ENCODE assay signal across 14 mouse cellular contexts in genomic region chr4:22188141-22189006, GRCm38 (mm10).
DNase-seq lines count a peak whose midpoint lies in the region; ATAC-seq and TF ChIP-seq lines count a peak whose summit lies in the region.
"Had no signal": no experiment of that assay in that cellular context is flagged by ENCODE, and none has a peak within 500 bp of the region (broad histone marks: within the 10 kb centered on the region; RNA-seq: fewer than 3 reads in every experiment).

No protein-coding gene starts in this region.

- peak; percentile 71 for DNase-seq in midbrain, embryonic 14.5 days
- no peak for DNase-seq in midbrain, embryonic 11.5 days (ENCODE audit: low spot score, missing footprints)
- peak; percentile 4 to 60 for DNase-seq in frontal cortex, adult 2 months (ENCODE audit: extremely low spot score in 1 of 2, low spot score in 1 of 2)
- peak; percentile 4 to 9 for DNase-seq in layer of hippocampus, postnatal 25 days (ENCODE audit: extremely low spot score in 1 of 2, low spot score in 1 of 2)
- peak; percentile 26 to 38 for DNase-seq in right cerebral cortex, postnatal 10 days (ENCODE audit: low spot score in 2 of 2)
- no peak for DNase-seq in gastrocnemius, postnatal 4 days (ENCODE audit: low spot score in 2 of 2)
- no peak for DNase-seq in gastrocnemius, adult 2 months
- DNase-seq: cerebellum, adult 9-11 months; gastrocnemius, postnatal 36 days; heart, postnatal 36 days had no signal

- peak overlapping the region; percentile 33 for H3K27ac ChIP-seq in midbrain, embryonic 14.5 days (replicated peaks; ENCODE audit: low read depth, low read length)
- no peak overlapping the region for H3K27ac ChIP-seq in midbrain, embryonic 11.5 days (ENCODE audit: low read depth, low read length)
- no peak overlapping the region for H3K27ac ChIP-seq in gastrocnemius, adult 2 months
- H3K27ac ChIP-seq: embryonic facial prominence, embryonic 15.5 days had no signal

- ATAC-seq in midbrain, embryonic 14.5 days (ENCODE audit: low FRiP score, low TSS enrichment): no peak; the same call in 1 of the 2 replicates
- ATAC-seq in midbrain, embryonic 11.5 days (ENCODE audit: low FRiP score): no peak
- no peak for ATAC-seq in erythroid progenitor cell, adult 5-6 weeks (replicated peaks; ENCODE audit: low FRiP score, poor library complexity, severe bottlenecking)
- ATAC-seq: lung, postnatal 0 days had no signal

- peak overlapping the region; percentile 15 for H3K4me2 ChIP-seq in midbrain, embryonic 14.5 days (ENCODE audit: low read length)
- no peak overlapping the region for H3K4me2 ChIP-seq in midbrain, embryonic 11.5 days
- H3K4me2 ChIP-seq: embryonic facial prominence, embryonic 15.5 days had no signal

- TF ChIP-seq CTCF in gastrocnemius, adult 2 months (IDR thresholded peaks at IDR 0.05): no peak

- H3K4me1 ChIP-seq in midbrain, embryonic 14.5 days (ENCODE audit: control insufficient read depth, insufficient read depth, low read length): 0 out of 2 replicates have a peak, but pooled peaks cover 8% of the 10 kb centered on the region
- H3K4me1 ChIP-seq in midbrain, embryonic 11.5 days (ENCODE audit: control insufficient read depth, insufficient read depth, low read length): no peaks in the 10 kb centered on the region
- H3K4me1 ChIP-seq: embryonic facial prominence, embryonic 15.5 days had no signal

- H3K9ac ChIP-seq in midbrain, embryonic 14.5 days (replicated peaks; ENCODE audit: low read length): no peak overlapping the region
- H3K9ac ChIP-seq in midbrain, embryonic 11.5 days (ENCODE audit: low read length): no peak overlapping the region
- H3K9ac ChIP-seq: embryonic facial prominence, embryonic 15.5 days had no signal

- whole genome bisulfite sequencing in midbrain, embryonic 14.5 days: 39% methylated on average over 13 of the region's 13 CpGs
- 82% methylated on average over 13 of the region's 13 CpGs for WGBS in midbrain, embryonic 11.5 days

- no peaks in the 10 kb centered on the region for H3K9me3 ChIP-seq in midbrain, embryonic 14.5 days (ENCODE audit: control insufficient read depth, low read length)
- H3K9me3 ChIP-seq in midbrain, embryonic 11.5 days (ENCODE audit: control insufficient read depth, low read length): no peaks in the 10 kb centered on the region
- H3K9me3 ChIP-seq: embryonic facial prominence, embryonic 15.5 days had no signal

- intact Hi-C loops in gastrocnemius, adult 2 months (cut with DNase I): no loop called here

- no peak overlapping the region for H3K4me3 ChIP-seq in midbrain, embryonic 14.5 days (replicated peaks; ENCODE audit: low read depth, low read length)
- H3K4me3 ChIP-seq in midbrain, embryonic 11.5 days (ENCODE audit: low read depth, low read length): no peak overlapping the region
- no peak overlapping the region for H3K4me3 ChIP-seq in gastrocnemius, adult 2 months
- H3K4me3 ChIP-seq: embryonic facial prominence, embryonic 15.5 days; myocyte had no signal

- no peaks in the 10 kb centered on the region for H3K27me3 ChIP-seq in midbrain, embryonic 14.5 days (ENCODE audit: control insufficient read depth, insufficient read depth, low read length)
- no peaks in the 10 kb centered on the region for H3K27me3 ChIP-seq in midbrain, embryonic 11.5 days (ENCODE audit: control insufficient read depth, insufficient read depth, low read length)
- H3K27me3 ChIP-seq: embryonic facial prominence, embryonic 15.5 days had no signal

- no peaks in the 10 kb centered on the region for H3K36me3 ChIP-seq in midbrain, embryonic 14.5 days (ENCODE audit: control insufficient read depth, insufficient read depth, low read length)
- H3K36me3 ChIP-seq in midbrain, embryonic 11.5 days (ENCODE audit: control insufficient read depth, insufficient read depth, low read length): no peaks in the 10 kb centered on the region
- H3K36me3 ChIP-seq: embryonic facial prominence, embryonic 15.5 days had no signal

Comparison
In these comparisons a context has a peak if more than half of its experiments do, and no peak if none do; other contexts are left out.
1. DNase-seq: peak in midbrain, embryonic 14.5 days (single experiment), frontal cortex, adult 2 months (2 of 2), layer of hippocampus, postnatal 25 days (2 of 2) and right cerebral cortex, postnatal 10 days (2 of 2); none in midbrain, embryonic 11.5 days (single experiment), gastrocnemius, postnatal 4 days (0 of 2) and gastrocnemius, adult 2 months (single experiment).